Mouse (Mus musculus): Measurements from ENCODE around the gene Hsd17b14.

DNA sequence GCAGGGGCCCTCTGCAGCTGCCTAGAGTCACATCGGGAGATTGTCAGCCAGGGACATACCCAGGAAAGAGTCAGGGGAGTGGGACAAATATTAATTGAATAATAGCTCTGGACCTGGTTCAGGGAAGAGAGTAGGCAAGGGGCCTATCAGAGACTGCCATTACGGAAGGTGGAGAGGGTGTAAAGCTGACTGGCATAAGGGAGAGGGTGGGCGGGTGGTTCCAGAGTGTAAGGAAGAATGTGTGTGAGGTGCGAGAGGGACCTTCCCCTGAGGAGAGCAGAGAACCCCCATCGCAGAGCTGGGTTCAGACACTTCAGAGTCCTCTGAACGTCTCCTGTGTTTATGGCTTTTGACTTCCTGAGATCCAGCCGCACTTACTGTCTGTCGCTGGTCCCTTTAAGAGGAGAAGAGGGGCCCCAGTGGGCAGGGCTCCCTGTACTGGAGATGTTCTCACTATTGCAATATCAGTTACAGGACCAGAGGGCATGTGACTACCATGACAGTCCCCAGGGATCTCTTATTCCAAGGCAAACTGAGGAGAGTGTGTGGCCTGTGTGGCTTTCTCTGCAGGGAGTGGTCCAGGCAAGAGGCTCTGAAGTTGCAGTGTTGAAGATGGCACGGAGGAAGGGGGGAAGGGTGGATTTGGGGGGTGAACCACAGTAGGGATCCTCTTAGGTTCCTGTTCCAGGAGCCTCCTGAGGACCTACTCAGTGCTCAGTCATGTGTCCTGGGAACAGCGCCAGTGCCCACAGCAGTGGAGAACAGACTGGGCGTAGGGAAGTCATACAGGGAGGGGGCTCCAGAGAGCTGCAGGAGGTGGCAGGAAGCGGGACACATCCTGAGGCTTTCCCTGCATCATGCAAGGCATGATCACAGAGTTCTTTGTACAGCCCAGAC lies 7.2 kb downstream of the Hsd17b14 start:
- TF ChIP-seq GATA1 (IDR thresholded peaks at IDR 0.05; ENCODE audit: borderline replicate concordance, low read length) = no peak
- TF ChIP-seq FLI1 (IDR thresholded peaks at IDR 0.05; ENCODE audit: low read length) = no peak
